Mouse (Mus musculus) NIH3T3 (cell line): ENCODE measurements around the gene Pappa2.

ENCODE experiments used
- DNase-seq: peaks from one replicate; pipeline ENCODE4 v3.0.0-alpha.2; 2012; ENCODE audit warnings: low read depth

Gene Pappa2

DNA sequence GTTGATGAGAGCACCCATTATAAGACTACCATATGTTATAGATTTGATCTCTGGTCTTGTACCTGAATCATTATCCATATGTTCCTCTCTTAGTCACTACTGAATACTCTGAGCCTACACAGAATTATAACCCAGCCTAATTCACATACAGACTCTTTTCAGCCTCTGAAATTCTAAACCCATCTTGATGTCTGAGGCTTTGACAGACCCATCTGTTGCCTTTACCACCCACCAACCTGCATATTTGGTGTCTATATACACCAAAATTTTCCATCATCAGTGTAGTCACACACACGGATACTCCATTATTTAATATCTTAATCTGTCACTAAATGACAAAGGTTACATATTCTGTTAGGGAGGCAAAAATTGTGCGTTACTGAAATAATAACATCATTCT lies 69.6 kb downstream of the Pappa2 start:
- no peak for DNase-seq

DNA sequence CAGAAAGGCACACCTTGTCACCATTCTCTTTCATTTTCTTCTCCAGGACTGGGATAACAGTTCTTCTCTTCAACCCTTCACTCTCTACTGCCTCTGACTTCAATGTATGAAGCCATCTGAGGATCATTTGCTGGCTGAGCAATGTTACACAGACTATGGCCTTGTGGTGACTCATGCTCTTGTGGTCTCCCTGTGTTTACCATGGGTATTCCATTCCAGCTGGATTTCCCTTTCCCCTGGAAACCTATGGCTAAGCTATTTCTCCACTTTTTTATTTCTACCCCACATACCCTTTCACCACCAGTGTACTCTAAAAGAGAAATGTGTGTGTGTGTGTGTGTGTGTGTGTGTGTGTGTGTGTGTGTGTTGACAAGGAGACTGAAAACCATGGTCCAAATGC lies 83.0 kb downstream of the Pappa2 start:
- DNase-seq, result peak; percentile 88

DNA sequence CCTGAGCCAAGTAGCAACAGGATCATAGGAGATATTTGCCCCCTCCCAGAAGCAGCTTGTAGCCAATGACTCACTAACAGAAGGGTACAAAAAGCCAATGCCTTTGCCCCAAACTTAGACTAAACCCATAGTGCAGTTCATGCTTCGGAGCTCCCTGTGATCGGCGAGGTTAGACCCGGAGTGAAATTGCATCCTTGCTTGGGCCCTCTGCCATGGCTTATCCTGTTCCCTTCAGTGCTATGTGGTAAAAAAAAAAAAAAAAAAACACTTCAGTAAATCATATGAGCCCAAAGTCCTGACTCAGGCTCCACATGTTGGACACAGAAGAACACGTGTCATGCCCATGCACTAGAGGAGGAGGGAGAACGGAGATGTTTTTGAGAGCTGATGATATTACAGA lies 85.8 kb downstream of the Pappa2 start:
- DNase-seq, result peak; percentile 70

- no peak for DNase-seq
These were observed 104.8 kb downstream of the Pappa2 start for GRCm38 (mm10) chr1:158875487-158875886.

GRCm38 (mm10) chr1:158874552-158875077 lies 105.7 kb downstream of the Pappa2 start:
- no peak for DNase-seq

DNA sequence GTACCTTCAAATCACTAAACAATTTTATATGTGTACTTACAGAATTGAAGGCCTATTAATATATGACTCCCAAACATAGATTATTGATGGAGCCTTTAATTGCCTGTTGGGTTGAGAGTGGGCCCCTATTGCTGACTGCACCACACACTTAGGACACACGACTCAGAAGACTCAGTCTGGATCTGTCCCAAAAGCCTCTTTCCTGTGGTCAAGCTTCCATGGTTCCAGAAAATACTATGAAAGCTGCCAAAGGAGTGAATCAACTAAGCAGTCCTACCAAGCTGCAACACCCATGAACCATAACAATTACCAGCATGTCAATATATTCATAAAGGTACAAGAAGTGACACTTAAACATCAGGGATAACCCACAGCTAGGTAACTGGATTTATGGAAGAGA lies 106.7 kb downstream of the Pappa2 start:
- DNase-seq, result peak; percentile 62

- no peak for DNase-seq
These were observed 108.9 kb downstream of the Pappa2 start for GRCm38 (mm10) chr1:158871401-158871800.

DNA sequence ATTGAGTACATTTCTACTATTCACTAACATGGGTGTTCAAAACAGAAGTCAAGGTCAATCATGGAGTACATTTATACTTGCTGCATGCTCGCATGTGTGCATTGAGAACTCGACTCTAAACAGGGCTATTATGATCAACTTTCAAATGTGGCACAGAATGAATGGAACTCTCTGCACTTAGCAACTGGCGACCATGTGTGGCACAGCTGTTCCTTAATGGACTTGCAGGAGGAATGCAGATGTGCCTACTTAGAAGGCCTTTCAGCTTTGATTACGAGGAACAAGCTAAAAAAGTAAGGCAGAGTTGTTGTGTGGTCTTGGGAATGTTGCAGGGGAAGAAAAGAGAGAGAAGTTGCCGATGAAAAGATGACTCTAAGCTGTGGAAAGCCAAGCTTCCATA lies 120.1 kb downstream of the Pappa2 start:
- no peak for DNase-seq

- DNase-seq, result peak; percentile 75
These were observed 126.1 kb downstream of the Pappa2 start for GRCm38 (mm10) chr1:158853936-158854882.

DNA sequence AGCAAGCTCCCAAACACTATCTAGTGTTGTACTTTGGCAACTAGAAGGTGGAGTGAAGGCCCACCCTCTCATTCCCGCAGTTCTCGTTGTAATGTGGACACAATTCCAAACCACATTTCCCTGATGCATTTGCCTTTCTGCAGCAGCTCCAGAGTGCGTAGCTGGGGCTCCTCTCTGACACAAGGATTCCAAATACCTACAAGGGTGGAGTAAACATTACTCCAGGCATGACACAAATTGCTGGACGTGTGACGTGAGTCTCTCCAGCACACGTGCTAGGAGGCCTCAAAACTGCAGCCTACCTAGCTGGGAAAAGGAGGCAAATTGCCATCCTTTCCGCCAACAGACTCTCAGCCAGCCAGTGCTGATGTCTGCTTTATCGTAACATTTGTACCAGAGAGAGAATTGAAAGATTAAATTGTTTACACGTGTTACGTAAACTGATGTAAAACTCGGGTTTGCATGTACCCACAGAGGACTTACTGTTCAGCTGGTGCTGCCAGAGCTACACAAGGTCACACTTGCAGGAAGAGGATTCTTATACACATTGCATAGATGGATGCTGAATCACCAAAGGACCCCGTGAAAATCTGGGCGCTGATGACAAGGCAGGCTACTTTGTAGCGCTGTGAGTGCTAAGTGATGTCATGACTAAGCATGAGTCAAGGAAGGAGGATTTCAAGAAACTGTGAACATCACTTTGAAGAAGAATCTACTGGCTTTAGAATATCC lies 127.3 kb downstream of the Pappa2 start:
- peak; percentile 90 for DNase-seq

DNA sequence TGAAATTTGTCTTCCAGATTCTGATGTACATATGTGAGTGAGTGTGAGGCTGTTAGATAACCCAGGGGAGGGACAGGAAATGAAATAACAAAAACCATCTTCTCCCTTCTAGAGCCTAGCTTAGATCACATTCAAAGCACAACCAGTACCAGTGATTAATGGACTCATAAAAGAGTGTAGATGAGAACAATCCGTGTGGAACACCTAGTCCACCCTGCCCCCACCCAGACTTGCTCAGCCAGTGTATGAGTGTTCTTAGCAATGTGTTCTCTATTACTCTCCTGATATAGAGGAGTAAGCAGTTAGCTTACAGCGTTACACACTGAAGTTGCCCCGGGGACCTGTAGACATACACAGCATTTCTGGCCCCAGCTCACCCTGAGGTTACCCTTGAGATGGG lies 129.8 kb downstream of the Pappa2 start:
- peak; percentile 41 for DNase-seq

GRCm38 (mm10) chr1:158844604-158845003 lies 135.7 kb downstream of the Pappa2 start:
- DNase-seq, result peak; percentile 33

GRCm38 (mm10) chr1:158837151-158837550 lies 143.1 kb downstream of the Pappa2 start:
- peak; percentile 59 for DNase-seq

GRCm38 (mm10) chr1:158830152-158830551 lies 150.1 kb downstream of the Pappa2 start:
- peak; percentile 37 for DNase-seq

- DNase-seq, result peak; percentile 70
These were observed 152.4 kb downstream of the Pappa2 start for GRCm38 (mm10) chr1:158827931-158828330.

DNA sequence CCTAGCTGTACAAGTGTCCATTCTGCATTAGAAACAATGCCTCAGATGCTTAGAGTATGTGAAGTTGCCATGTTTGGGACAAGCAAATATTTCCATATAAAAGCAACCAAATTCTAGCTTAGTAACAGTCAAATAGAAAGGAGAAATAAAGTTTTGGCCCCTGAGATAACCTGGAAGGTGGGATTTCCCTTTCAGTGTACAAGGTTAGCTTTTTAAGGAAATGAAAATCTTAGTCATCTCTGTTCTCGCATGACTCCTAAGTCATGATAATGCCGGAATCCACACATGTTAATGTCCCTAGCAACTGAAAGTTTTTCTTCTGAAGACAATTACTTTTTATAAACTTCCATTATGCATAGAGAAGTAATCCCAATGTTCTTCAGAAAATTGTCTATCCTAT lies 160.6 kb downstream of the Pappa2 start:
- DNase-seq, result no peak

GRCm38 (mm10) chr1:158816479-158816878 lies 163.8 kb downstream of the Pappa2 start:
- DNase-seq, result no peak

DNA sequence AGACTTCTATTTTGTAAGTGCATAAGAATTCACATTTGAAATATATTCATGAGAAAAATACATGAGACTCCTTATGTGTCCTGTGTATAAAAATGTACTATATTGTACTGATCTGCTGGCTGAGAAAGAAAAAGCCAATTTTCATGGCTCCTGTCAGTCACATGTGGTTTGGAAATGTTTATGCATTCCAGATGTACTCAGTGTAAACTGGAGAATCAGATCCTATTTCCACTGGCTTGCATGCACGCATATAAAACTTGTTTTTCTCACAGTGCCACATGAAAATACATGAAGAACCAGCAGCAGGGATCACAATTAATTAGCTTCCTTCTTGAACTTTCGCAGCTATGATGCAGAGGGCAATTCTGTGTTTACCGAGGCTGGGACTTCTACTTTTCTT lies 168.4 kb downstream of the Pappa2 start:
- DNase-seq, result peak; percentile 74

GRCm38 (mm10) chr1:158775486-158775885 lies 204.8 kb downstream of the Pappa2 start:
- no peak for DNase-seq

GRCm38 (mm10) chr1:158773102-158773501 lies 207.2 kb downstream of the Pappa2 start:
- DNase-seq, result no peak

DNA sequence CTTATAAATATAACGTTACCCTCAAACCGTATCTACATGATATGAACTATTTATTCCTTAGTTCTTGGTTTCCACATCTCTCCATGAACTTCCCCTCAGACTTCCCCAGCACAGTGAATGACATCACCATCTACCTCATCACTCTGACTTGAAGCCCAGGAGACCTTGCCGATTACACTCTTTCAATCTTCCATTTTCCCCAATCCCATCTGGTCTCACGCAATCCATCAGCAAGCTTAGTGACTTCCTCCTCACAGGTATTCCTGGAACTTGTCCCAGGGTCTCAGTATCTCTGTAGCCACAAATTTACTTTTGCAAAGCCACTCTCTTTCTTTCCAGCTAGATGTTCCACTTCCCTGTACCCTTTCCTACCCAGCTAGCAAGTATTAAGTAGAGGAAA lies 209.5 kb downstream of the Pappa2 start:
- peak; percentile 41 for DNase-seq

- DNase-seq, result peak; percentile 77
These were observed 210.1 kb downstream of the Pappa2 start for GRCm38 (mm10) chr1:158770036-158770655.
